Mouse (Mus musculus): ENCODE data around the gene Dnah2.
"Not testable (repeated sequence)": the region's sequence is repeated elsewhere in the genome, so short reads cannot be mapped to it uniquely, and the experiment has no call there.

The Dnah2 gene

DNA sequence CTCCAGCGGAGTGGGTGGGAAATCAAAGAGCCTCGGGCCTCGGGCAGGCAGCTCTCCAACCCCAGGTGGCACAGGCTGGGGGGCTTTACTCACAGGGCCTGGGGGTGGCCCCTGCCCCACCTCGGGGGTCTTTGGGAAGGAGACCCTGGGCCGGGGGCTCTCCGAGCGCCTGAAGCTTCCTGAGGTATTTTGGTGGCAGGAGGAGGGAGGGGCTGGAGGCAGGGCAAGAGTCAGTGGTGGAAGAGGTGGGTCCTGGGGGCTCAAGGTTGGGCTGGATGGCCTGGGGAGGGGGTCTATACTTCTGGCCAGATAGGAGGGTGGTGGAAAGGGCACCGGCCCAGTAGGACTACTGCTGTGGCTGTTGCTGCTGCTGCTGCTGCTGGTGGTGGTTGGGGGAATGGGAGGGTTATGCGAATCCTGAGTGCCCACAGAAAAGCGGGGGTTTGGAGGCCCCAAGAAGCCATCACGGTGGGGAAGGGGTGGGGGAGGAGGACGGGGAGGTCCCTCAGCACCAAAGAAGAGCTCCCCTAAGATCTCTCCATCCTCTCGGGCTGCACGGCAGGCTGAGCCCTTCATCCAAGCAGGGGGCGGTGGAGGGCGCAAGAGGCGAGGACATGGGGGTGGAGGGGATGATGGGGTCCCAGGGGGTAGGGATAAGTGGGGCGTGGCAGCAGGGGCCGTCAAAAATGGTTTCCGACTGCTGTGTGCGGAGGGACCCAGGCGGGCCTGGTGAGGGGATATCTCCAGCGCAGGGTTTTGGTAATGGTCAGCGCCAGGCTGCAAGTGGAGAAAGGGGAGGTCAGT is 143.3 kb downstream of the Dnah2 start:
- DNase-seq: no peak

DNA sequence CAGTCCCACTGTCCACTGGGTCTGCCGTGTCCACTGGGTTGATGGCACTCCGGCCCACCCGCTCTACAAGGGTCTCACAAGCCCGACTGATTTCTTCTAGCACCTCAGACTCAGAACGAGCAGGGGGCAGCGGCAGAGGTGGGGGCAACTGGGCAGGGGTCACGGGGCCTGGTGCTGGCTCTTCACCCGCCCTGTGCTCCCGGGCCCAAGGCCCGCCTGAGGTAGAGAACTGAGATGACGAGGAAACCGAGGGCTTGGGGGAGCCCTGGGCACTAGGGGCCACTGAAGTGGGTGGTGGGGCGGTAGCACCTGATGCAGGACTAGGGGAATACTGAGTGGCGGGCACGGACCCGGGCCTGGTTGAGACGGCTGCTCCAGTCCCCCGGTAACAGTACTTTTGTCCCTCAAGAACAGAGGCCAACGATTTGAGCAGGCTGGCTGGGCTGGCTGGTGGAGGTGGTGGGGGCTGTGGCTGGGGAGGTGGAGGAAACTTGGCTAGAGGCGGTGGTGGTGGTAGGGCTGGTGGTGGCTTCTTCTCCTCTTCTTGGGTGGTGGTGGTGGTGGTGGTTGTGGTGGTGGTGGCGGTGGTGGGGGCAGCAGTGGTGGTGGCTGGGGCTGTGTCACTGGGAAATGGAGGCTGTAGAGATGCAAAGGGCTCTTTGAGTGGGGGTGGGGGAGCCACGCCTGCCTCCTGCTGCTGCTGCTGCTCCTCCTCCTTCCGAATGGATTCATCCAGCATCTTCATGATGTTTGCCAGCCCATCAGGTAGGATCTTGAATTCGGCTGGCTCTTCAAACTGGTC is 144.1 kb downstream of the Dnah2 start:
- no peak for DNase-seq

DNA sequence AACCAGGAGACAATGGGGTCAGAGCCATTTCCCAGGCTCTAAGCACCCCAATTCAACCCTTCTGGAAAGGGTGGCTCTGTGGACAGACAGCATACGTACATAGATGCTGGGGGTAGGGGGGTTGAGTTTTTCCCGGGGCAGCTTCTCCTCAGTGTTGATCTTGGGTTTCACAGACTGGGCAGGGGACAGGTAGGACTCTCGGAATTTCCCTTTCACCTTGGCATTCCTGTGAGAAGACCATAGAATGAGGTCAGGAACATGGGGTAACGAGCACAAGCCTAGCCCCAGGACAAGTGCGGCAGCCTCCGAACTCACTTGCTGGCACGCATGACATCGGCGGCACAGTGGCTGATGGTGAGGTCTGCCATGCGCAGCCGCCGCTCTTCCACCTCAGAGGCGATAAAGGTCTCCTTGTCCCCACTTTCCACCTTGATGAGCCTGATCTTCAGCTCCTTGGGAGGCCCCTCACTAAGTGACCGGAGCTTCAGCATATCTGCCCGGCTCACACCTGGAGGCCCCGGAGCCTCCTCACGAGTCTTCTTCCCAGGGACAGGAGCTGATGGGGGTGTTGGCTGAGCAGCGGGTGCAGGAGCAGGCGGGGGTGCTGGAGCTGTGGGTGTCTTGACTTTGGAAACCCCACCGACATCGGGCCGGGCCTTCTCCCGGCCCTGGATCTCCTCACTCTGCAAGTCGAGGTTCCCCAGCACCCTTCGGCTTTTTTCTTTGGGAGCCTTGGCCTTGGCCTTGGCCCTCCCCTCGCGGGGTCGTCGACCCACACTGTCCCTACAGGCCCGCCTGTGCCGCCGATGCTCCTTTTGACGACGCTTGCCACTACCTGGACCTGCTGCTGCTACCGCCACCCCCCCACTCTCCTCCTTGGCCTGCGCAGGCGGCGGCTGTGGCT is 145.0 kb downstream of the Dnah2 start:
- DNase-seq: no peak

DNA sequence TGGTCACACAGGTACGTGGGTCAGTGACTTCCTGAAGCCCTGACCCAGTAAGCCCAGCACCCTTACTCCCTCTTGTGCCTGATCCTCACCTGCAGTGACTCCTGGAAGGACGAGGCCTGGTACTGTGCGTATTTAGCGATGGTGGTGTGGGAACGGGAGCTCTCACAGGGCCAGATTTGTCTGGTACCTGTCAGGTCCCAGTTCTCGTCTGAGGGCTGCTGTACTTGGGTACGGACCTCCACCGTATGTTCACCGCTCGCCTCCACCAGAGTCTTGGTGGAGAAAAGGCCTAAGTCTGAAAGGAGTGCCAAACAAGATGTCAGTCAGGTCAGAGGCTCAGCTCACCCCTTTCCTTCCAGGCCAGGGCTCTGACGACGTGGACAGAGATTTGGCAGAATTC is 146.9 kb downstream of the Dnah2 start:
- DNase-seq: no peak

DNA sequence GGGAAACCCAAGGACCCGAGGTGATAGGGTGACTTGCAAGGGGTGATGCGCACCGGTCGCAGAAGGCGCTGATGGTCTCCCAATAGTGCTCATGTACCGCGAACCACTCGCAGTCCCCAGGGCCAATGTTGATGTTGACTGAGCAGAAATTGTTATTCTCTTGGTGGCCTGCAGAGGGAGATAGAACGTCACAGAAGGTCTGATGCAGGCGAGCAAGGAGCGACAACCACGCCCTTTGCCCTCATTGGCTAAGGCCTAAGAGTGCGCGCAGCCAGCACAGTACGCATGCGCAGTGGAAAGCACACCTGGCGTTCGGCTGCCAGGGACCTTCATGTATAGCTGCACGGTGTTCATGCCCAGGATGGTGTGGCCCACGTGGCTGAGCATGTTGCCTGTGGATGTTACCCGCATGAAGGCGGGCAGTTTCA is 147.7 kb downstream of the Dnah2 start:
- DNase-seq: peak; percentile 96

DNA sequence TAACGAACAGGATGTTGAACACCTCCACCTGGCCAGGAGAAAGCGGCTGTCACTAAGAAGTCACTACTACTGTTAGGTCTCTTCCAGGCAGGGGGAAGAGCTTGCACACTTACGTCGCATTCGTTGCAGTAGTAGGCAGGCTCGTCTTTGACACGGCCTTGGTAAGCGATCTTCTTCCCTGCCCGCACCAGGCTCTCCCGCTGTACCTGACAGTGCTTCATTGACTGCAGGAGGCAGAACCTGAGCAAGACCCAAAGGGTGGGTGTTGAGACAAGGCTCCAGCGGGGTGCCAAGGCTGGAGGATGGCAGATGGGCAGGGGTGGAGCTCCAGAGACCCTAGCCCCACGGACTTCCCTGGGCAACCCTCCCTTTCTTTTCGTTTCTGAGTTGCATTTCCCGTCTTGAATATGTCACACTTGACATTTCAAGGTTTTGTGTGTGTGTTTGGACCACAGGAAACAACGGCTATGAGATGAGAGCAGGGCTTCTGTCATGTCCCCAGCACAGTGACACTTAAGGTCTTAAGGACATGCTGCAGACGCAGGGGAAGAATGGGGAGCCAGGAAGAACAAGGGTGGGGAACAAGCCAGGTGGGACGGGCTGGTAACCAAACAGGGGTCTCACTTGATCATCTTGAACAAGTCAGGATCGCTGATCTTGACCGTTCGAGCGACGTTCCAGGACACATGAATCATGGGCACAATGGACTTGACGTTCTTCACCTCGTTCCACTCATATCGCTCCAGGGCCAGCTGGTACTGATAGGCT is 148.6 kb downstream of the Dnah2 start:
- DNase-seq: no peak

DNA sequence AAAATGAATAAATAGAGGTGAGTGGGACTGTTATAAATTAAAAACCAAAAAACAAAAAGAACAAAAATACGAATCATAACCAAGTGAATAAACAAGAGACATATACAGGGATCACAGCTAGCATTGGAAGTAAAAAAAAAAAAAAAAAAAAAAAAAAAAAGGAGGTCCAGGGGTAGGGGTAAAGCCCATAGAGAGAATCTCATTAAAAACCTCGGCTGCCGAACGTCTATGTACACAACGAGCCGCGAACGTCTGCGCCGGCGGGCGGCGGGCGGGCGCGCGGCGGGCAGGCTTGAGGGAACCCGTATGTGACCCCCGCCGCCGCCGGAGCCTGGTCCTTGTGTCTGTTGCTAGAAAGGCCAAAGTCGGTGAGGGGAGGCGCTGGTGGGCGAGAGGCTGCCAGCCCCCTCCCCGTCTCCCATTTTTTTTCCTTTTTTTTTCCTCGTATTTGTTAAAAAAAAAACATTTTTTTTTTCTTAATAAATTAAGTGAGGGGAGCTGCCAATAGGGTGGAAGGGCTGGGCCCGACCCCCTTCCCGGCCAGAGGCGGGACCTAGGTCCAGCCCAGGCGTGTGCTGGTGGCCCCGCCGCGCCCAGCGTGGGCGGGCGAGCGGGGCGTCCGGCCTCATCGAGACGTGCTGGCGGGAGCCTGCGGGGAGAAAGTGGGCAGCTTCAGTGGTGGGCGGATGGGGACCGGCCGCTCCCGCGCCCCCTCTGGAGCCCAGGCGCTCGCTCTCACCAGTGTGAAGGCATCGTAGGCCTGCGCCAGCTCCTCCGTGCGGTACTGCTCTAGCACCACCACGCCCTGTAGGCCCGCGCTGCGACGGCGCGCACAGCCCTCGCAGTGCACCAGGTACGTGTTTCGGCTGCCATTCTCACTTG is 149.5 kb downstream of the Dnah2 start:
- no peak for DNase-seq

DNA sequence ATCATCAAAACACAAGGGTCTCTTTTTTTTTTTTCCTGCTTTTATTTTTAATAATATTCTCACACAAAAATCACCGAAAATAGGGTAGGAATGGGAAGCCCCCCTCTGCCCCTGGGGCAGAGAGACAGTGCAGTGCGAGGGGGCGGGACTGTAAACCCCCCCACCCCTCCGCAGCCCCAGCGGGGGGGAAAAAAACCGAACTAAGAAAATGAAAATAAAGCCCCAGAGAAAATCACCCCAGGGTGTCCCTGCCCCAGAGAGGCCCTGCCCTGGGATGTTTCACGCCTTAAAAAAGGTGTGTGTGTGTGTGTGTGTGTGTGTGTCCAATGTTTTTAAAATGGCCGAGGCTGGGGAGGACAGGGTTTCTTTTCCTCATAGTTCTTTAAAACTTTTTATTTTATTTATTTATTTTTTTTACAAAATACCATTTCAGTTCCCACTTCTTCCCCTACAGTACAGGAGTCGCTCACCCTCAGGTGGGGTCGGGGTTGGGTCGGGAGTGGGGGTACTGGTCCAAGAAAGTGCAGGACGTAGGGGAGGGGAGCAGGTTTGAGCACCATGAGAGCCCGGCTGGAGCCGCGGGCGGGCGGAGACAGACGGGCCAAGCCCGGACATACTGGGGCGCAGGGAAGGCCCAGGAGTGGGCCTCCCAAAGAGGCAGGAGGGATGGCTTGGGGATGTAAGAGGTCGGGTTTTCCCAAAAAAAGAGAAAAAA is 150.3 kb downstream of the Dnah2 start:
- DNase-seq: no peak

DNA sequence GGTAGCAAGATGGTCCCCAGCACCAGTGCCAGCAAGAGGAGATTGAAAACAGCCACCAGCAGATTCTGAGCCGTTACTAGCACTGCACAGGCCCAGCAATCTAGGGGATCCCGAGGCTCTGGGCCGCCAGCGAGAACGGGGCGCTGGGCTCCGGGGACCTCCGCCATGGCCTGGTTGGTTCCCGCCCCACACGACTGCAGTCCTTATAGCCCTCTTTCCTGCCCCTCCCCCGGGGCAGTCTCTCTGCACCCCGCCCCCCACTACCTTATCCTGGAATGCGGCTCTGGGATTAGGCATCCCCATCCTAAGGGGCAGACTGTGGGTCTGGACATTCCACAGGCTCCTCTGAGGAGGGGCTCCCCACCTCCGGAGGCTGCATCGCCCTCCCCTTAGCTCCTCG is 150.9 kb downstream of the Dnah2 start, which contains the start of gene Tmem88:
Gene Tmem88 (minus strand): TSS at position 176 of the 400 bp plus-strand sequence.
- peak; percentile 53 for DNase-seq

DNA sequence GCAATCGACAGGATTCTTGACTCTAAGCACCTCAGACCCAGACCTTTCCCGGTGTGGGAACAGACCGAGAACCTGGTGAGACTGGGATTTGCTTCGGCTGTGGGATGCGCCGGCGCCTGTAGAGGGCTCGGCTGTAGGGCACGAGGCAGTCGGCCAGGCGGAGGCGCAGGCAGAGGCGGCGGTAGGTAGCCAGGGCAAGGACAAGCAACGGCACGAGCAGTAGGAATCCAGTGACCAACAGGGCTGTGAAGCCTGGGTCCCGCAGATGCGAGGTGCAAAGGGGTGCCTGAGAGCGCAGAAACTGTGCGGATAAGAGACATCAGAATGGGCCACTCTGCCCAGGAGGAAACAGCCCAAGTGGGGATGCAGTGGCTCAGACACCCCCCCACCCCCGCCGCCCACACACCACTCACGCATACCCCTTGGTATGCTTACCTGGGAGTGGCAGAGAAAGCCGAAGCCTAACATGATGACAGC is 151.3 kb downstream of the Dnah2 start:
- no peak for DNase-seq

DNA sequence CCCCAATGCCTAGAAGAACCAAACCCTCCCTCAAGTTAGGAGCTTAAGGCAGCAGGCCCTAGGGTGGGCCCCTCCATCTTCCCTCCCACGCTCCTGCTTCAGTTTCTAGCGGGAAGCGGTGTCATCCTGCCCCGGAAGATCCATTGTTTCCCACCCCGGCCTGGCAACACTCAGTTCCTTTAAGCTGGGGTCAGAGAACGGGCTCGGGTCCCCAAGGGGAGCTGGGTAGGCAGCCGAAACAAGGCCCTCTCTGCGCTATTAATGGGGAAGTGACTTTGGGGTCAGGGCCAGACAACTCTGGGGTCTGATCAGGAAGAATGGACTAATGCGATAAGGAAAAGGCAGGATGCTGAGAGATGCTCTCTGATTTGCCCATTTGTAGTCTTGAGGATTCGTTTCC is 152.1 kb downstream of the Dnah2 start:
- DNase-seq: peak; percentile 69

DNA sequence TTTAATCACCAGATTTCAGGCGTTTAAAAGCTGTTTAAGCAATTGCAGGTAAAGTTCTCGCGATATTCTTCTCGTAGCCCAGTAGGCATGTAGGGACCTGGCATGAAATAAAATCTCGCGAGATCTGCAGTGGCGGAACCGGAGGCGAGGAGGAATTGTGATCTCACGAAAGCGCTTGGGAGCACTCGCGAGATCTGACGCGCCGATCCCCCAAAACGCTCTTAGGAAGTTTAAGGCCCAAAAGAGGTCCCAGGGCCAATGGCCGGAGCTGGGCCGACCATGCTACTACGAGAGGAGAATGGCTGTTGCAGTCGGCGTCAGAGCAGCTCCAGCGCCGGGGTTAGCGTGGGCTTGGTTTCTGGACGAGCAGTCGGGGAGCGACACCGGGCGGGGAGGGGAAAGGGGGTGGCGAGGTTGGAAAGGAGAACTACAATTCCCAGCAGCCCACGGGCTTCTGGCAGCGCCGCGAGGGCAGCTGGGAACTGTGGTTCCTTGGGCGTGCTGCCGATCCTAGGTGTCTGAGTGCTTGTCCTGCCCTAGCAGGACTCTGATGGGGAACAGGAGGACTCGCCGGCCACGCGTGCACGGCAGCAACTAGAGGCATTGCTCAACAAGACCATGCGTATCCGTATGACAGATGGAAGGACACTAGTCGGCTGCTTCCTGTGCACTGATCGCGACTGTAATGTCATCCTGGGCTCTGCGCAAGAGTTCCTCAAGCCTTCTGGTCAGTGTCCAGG is 153.1 kb downstream of the Dnah2 start:
- peak; percentile 99 for DNase-seq

DNA sequence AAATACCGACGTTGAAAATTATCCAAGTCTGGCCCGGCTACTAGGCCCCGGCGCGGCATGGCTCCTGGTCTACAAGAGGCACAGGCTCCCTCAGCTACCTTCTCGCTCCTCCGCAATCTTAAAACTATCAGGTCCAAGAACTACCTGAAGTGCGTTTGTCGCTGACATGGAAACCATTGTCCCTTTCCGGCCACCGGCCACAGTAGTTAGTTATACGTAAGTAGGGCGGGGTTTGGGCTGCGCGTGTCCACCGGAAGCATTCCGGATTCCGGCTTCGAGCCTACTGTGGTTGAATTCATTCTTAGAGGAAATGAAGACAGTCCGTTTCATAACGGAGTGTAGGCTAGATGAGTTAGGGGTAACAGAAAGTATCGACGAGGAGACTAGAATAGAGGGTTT is 153.7 kb downstream of the Dnah2 start, which contains the start of the genes Naa38 and Cyb5d1:
Gene Naa38 (plus strand): TSS at position 253 of the 399 bp plus-strand sequence.
Gene Cyb5d1 (minus strand): TSS at position 397 of the 399 bp plus-strand sequence.
- DNase-seq: peak; percentile 97

DNA sequence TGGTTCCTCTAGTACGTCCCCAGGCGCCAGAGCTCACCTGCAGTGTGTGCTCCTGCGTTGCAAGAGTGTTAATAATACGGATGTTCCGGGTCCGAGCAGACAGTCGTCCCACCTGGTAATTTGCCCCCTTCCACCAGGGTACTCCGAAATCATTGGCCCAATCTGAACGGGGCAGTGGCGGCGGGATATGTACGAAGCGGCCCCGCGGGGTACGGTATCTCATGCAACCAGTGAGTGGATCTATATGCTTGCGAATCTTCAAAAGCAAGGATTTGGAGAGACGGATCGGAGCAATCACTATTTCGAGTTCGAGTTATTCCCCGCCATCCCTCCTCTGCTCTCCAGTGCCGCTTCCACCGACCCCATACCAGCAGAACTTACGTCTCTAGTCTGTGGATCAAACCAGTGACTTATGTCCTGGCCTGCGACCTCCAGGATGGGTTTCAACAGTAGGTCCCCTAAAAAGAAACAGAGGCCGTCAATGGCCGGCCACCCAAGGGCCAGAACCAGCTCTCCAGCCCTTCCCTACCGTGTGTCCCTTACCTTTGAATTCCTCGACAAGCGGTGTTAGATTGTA is 154.2 kb downstream of the Dnah2 start:
- not testable (repeated sequence) for DNase-seq

DNA sequence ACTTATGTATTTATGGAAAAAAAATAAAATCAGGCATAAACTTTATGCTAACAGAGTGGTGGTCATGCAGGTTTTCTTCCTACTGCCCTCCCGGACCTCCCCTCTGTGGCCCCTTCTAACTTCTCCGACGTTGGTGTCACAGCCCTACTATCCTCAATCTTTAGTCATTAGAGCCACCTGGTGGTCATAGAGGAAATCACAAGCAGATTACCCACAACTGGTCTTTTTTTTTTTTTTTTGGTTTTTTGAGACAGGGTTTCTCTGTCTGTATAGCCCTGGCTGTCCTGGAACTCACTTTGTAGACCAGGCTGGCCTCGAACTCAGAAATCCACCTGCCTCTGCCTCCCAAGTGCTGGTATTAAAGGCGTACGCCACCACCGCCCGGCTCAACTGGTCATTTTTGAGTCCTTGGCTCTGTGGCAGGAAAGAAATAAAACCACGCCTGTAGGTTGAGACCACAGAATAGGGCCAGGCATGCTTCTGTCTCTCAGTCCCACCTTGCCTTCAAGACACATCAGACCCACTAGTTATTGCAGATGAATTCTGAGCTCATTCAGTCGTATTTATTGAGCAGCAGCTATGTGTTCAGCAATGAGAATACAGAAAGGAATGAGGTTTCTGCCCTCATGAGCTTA is 158.4 kb downstream of the Dnah2 start:
- DNase-seq: peak; percentile 87

DNA sequence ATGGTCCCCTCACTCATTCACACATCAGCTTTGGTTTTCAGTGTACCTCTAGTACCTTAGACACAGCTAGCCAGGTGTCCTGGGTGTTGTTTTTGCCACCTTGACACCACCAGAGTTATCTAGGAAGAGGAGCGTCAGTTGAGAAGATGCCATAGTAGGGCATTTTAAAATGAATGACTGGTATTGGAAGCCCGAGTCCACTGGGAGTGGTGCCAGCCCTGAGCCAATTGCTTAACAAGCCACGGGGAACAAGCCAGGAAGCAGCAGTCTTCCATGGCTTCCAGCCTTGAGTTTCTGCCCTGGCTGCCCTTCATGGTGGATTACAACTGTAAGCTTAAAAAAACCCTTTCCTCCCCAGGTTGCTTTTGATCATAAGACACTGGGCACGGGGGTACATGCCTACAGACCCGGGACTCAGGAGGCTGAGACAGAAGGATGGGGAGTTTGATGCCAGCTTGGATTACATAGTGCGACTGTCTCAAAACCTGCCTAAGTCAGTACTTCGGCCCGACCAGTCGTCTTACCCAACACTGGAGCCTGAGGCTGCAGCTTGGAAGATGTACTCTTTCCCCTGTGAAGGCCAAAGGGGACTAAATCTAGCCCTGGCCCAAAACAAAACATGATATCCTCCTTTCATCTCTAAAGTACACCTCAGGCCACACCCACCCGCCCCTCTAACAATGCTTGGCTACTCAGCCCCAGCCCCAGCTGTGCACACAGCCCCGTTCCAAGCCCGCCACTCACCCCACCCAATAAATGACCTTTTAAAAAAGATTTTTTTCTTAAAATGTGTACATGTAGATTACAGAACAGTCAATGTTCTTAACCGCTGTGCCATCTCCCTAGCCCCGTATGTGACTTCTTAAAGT is 159.1 kb downstream of the Dnah2 start:
- DNase-seq: peak; percentile 73

DNA sequence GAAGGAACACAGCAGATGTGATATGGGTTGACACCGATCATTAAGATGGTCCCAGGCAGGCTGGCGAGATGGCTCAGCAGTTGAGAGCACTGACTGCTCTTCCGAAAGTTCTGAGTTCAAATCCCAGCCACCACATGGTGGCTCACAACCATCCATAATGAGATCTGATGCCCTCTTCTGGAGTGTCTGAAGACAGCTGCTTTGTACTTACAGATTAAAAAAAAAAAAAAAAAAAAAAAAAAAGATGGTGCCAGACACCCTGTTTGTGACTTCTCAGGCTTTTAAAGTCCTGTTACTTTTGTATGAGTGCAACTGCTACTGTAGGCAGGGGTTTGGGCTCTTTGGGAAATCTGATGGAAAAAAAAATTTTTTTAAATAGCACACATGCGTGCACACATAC is 160.2 kb downstream of the Dnah2 start:
- no peak for DNase-seq

Measured in kidney, adult 9 months (tissue).